Mouse (Mus musculus) c-Kit-positive CD71-positive TER-119-positive erythroid progenitor cells, embryonic 14.5 days (primary cell): Measurements from ENCODE around the gene Pdlim5.

ENCODE experiments used
- DNase-seq: peaks from one replicate; pipeline ENCODE4 v3.0.0-alpha.2; 2013; ENCODE audit warnings: low spot score

The Pdlim5 gene

GRCm38 (mm10) chr3:142394000-142394411, 1.5 kb downstream of the Pdlim5 start:
- DNase-seq: no peak

- no peak for DNase-seq
Observed at GRCm38 (mm10) chr3:142391531-142391930, 4.0 kb downstream of the Pdlim5 start.

- no peak for DNase-seq
Observed at GRCm38 (mm10) chr3:142390288-142390687, 5.2 kb downstream of the Pdlim5 start.

- no peak for DNase-seq
Observed at GRCm38 (mm10) chr3:142388189-142388588, 7.3 kb downstream of the Pdlim5 start.

GRCm38 (mm10) chr3:142386505-142386904, 9.0 kb downstream of the Pdlim5 start:
- no peak for DNase-seq

- DNase-seq: no peak
Observed at GRCm38 (mm10) chr3:142385690-142386089, 9.8 kb downstream of the Pdlim5 start.

- no peak for DNase-seq
Observed at GRCm38 (mm10) chr3:142376638-142377037, 18.9 kb downstream of the Pdlim5 start.

GRCm38 (mm10) chr3:142375106-142375505, 20.4 kb downstream of the Pdlim5 start:
- no peak for DNase-seq

- no peak for DNase-seq
Observed at GRCm38 (mm10) chr3:142372465-142373147, 22.9 kb downstream of the Pdlim5 start.

GRCm38 (mm10) chr3:142368411-142368810, 27.1 kb downstream of the Pdlim5 start:
- DNase-seq: no peak

GRCm38 (mm10) chr3:142362092-142362491, 33.4 kb downstream of the Pdlim5 start:
- DNase-seq: no peak

GRCm38 (mm10) chr3:142358951-142359350, 36.5 kb downstream of the Pdlim5 start:
- no peak for DNase-seq

GRCm38 (mm10) chr3:142356661-142357060, 38.8 kb downstream of the Pdlim5 start:
- DNase-seq: no peak

GRCm38 (mm10) chr3:142353218-142353617, 42.3 kb downstream of the Pdlim5 start:
- DNase-seq: no peak

- no peak for DNase-seq
Observed at GRCm38 (mm10) chr3:142350513-142350912, 45.0 kb downstream of the Pdlim5 start.

- DNase-seq: no peak
Observed at GRCm38 (mm10) chr3:142348816-142349631, 46.5 kb downstream of the Pdlim5 start.

GRCm38 (mm10) chr3:142346261-142346660, 49.2 kb downstream of the Pdlim5 start:
- no peak for DNase-seq

GRCm38 (mm10) chr3:142345235-142346125, 50.0 kb downstream of the Pdlim5 start:
- DNase-seq: no peak

GRCm38 (mm10) chr3:142343786-142344185, 51.7 kb downstream of the Pdlim5 start:
- no peak for DNase-seq

- DNase-seq: no peak
Observed at GRCm38 (mm10) chr3:142340701-142341100, 54.8 kb downstream of the Pdlim5 start.

- no peak for DNase-seq
Observed at GRCm38 (mm10) chr3:142339440-142340251, 55.9 kb downstream of the Pdlim5 start.
